Mouse (Mus musculus) kidney, postnatal 25 days (tissue): ENCODE measurements at regions not wholly inside any gene's neighbourhood (a gene's known extent, or its start where the extent isn't known, plus 50 kb on each side); places are given as distances from the start of the nearest gene placed in this dataset.

Source experiments
- DNase-seq, 2 experiments: peaks; one replicate each; pipeline ENCODE4 v3.0.0; 2021; ENCODE audit warnings: mixed read lengths in 2 of 2

DNA sequence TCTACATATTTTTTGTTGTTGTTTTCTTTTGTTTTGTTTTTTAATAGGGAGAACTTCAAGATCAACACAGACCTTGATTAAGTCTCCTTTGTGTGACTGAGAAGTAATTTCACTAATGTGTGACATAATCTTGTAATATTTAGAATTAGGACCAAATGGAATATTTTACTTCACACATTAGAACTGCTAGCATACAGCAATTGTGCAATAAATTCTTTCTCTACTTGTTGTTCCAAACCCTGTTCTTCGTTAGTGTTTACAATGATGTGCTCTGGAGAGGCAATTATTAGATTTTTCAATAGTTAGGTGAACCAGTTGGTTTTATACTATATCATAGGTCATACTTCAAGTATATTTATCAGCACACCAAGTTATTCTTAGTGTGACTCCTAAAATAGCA is 171.3 kb upstream of the Cd180 start:
- DNase-seq, result no peak

DNA sequence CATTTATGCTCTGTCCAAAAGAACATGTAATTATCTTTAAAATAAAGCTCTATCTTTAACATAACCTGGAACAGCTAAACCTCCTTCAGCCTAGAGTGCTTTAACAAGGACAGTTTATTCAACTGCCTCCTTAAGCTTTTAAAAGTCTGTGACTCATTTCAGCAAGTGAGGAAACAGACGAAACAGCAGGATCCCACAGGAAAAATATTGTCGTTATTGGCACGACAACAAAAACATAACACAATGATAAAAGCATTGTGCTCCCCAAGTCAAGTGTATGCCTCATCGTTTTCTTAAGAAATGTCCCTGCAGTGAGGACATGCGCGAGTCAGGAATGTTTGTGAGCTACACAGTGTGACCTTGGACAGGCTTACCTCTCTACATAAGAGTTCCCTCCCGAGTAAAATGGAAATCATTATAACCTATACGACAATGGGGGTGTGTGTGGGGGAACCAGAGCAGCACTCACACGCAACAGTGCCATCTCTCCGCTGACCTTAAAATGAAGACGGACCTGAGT is 166.7 kb upstream of the Cd180 start:
- DNase-seq, result no peak

DNA sequence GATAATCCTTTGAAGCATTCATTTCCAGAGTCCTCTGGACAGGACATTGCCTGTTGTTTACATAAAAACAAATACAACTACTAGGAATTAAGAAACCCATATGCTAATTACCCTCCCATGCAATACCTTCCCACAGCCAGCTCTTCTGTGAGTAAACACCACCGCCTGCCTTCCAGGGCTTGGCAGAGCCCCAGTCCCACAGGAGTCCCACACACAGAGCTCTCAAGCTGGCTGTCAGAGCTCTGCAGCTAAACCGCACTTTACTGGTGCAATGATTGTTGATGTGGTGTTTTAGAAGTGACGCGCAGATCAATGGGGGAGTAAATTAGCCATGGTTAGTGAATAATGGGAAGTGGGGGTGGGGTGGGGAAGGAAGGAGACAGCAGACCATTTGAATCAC is 159.6 kb upstream of the Cd180 start:
- DNase-seq, result peak; percentile 10 to 55

DNA sequence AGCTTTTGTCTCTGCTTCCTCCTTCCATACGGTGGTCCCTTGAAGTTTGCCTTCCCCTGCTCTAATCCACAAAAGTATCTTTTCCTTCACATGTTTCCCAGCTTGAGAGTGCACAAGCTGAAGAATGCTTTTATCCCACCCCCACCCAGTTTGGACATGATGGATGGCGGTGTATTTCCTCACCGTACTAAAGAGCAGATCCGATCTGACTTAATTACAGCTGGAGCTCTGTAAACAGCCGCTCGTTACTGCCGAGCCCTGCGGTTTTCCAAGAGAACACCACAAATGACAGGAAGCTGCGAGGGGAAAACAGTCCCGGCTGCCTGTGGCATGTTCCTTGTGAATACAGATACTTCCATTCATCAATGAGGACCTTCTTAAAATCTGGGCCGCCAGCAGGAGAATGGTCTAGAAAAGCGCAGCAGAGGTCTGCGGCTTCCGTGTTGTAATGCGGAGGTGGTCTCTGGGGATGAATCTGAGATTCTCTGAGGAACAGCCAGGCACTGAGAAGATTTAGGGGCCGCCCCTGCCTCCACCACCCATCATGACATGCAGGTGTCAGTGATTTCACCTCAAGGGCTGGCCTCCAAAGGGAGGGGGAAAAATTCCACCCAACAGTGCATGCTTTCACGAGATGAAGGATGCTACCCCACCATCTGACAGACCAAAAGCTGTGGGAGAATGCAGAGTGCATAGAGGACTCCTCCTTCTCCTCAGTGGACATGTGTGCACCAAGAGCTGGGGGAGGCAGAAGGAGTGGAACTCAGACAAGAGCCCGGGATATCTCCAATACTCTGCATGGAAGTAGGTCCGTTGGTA is 155.7 kb upstream of the Cd180 start:
- DNase-seq, result peak; percentile 39 to 62

DNA sequence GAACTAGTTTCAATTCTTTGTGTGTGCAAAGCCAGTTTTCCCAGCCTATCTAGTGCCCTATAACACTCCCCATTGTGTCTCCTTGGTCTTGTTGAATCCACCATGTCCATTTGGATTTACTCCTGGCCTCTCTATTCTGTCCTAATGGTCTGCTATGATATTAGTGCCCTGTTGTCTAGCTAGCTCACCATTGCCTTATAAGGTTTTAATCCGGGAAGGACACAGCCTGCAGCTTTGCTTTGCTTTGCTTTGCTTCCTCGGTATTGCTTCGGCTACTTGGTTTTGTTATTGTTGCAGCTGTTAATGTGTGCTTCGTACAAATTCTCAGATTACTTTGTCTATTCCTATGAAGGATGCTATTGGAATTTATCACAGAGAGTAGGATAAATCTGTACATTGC is 152.9 kb upstream of the Cd180 start:
- DNase-seq, result no peak

DNA sequence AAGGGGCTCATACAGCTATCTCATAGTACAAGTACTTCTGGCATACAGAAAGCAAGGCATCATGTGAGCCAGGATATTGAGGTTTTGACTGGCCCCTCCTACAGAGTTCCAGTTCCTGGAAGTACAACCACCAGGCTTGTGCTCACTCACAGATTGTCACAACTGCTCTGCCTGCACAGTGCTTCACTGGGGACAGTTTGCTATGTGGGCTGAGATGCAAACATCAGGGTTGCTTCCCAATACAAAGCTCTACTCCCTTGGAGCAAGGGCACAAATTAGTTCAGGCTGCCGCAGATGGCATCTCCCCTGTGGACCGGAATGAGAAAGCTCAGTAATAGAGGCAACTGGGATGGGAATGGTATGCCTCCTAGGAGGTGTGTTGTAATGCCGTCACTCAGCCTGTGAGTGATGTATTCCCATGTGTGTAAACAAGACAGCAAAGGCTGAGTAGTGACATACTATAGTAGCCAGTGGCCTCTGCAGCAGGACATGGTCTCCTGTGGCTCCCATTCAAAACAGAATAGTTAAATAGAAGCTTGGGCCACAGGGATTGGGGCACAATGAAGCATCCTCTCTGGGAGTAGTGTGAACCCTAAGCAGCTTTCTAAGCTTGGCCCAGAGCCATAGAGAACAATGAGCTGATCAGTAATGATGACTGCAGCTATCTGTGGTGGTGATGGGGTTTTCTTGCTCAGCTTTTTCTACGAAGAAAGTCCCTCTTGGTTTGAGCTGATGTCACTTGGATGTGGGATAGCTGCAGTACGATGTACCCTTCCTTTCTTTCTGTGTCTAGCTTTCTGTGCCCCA is 148.8 kb upstream of the Cd180 start:
- DNase-seq, result no peak

DNA sequence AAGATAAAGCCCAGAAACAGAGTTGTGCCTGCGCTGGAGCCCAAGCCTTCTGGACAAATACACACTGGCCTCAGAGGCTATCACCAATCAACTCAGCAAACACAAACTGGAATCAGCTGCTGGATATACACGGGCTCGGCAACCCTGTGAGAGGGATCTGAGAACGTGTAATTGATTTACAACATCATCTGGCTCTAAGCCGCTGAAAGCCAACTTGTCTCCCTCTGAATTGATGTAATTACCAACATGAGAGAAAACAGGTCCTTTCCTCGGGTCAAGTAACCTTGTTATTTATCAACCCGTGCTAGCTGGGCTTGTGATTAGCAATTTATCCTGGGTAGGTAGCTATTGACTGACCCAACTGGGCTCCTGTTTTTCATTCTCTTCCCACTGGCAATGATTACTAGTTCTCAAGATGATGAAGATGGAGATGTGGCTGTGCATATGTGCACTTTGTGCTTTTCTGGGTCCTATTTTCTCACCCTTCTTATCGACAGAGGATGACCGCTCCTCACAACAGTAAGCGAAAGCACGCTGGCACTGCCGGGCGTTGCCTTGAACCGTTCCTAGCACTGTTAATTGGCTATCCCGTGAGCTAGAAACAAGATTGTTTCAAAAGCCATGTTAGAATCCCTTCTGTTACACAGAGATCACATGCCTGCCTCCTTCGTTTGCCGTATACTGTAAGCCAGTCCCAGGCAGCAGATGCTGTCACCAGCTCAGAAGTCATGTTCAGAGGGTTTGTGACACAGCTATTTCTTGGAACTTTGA is 147.3 kb upstream of the Cd180 start:
- DNase-seq, result peak in 1 of 2 experiments; percentile 19

DNA sequence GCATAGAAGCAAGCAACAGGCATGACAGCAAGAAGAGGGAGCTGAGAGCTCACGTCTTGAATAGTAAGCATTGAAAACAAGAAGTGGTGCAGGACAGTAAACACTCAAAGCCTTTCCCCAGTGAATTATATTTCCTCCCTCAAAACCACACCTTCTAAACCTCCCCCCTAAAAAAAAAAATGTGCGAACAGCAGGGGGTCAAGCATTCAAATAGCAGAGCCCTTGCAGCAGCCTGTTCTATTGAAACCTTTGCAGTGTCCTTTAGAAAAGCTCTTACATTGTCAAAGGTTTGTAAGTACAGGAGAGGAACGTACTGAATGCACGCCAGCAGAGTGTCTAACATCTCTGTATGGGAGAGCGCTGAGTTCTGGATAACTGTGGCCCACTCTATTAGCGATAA is 145.1 kb upstream of the Cd180 start:
- DNase-seq, result no peak

DNA sequence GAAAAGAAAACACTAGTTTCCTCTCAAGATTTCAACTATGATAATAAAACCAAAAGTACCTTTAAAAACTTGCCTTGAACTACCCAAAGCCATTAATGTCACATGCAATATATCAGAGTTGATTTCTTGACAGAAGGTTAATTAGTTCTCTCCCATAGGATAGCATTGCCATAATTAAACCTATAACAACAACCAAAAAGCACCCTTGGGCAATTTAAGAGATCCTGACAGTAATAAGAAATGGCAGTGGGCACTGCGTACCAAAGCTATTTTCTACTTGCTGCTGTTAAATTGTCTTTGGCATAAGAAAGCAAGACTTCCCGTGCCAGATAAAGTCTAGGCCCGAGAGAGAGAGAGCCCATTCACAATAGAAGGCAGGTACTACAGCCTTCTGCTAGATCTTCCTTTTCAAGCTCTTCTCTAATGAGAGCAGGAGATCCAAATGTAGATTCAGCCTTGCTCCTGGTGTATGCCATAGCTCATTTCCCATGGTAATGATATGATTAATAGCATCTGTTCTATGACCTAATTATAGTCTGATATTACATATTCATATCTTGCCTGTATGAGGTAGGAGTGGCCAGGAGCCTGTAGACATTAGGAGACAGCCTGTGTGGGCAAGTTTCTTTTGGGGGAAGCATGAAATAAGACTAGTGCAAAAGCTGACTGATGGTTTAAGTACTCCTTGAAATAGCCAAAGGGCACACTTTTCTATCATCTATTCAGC is 126.3 kb upstream of the Cd180 start:
- DNase-seq, result no peak

DNA sequence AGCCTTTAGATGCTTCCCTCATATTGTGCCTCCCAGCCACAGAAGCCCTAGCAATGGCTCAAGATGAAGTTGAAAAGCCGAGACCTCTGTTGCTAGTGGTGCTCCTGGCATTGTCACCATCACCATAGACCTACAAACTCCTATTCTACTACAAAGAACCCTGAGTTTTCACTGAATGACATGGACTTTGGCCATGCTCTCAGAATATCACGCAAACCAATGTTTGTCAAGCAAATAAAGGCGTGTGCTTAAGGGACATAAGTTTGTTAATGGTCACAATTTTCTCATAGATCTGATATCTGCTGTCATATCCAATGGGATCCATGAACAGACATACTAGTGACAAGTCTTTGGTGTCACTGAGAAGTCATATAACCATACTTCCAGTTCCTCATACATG is 123.8 kb upstream of the Cd180 start:
- DNase-seq, result no peak

DNA sequence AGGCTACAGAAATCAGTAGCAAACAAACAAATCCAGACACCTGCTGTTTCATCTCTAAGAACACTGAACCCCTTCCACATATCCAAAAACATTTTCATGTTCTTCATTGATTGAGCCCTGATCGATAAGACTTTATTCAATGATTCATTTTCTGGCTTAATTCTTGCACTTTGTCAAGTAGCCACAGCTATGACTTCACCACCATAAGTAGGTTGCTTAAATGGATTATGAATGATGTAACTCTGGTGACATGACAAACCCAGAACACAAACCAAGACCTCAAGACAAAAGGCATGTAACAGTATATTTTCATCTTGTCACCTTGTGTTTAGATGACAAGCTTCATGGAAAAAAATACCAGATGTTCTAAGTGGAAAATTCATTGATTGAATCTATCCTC is 123.1 kb upstream of the Cd180 start:
- DNase-seq, result no peak

DNA sequence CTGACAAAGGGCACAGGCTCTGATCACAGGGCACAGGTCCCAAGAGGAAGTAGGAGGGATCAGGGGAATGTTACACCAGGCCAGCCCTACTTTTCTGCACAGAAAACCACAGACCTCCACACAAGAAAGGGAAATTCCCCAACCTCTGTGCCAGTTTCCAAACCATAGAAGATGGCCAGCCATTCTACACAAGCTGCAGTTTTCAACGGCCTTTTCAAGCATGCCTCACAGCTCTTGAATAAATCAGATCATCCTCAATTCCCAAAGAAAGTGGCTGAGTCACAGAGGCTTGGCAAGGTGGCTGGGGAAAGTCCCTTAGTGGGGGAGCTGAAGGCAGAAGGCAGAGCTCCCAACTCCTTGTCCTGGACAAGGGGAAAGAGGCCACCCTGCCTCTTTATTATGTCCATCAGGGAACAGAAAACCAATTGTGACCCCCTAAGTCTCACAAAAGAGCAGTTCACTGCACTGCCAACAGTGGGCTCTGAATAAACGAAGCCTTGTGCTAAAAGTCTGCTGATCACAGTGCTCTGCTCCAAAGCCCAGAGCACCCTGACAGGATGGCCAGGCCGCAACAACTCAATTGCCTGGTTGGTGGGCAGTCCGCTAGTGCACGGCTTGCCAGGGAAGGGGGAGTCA is 120.0 kb upstream of the Cd180 start:
- DNase-seq, result no peak

DNA sequence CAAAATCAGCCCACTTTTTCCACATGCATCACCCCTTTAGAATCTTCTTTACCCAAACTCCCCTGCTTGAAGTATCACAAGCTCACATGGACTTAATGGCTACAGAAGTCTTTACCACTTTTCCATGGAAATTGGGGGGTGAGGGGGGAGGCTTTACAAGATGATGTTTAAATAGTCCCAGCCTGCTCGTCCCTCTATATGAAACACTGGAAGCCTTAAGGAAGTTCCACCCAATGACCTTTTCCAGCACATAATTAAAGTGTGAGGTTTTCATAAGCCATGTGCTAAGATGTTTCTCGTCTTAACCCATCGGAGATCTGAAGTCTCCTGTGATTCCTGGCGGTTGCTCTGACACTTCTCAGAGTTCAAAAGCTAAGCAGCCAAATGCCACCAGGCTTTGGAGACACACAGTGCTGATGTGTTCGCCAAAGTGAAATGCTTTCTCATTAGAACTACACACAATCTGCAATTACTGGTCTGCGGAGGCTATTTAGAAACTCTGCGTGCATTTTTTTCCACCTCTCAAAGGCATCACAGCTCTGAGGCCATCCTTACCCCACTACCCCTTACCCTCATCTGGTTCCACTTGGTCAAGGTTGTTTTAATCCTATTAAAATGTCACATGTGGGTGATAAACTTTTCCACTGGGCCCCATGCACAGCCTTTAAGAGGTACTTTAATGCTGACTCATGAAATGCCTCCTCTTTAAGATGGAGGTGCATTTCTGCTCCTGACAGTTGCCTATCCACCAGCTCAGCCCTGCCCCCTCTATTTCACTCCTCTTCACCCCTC is 116.3 kb upstream of the Cd180 start:
- DNase-seq, result no peak

DNA sequence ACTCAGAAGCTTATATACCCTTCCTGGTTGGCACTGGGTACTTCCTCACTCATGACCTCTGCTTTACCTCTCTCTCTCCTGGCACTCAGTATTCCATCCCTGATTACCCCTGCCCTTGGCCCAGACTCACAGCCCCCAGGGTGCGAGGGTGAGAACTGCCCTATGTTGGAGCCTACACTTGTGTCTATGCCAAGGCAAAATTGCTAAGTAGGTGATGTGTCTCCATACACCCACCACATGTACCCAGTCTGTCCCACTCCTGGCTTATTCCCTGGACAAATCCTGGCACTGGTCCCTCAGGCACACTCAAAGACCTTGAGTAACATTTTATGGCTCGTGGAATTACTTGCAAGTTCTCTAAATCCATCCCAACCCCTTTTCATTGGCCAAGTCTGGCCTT is 114.5 kb upstream of the Cd180 start:
- peak; percentile 27 to 67 for DNase-seq

DNA sequence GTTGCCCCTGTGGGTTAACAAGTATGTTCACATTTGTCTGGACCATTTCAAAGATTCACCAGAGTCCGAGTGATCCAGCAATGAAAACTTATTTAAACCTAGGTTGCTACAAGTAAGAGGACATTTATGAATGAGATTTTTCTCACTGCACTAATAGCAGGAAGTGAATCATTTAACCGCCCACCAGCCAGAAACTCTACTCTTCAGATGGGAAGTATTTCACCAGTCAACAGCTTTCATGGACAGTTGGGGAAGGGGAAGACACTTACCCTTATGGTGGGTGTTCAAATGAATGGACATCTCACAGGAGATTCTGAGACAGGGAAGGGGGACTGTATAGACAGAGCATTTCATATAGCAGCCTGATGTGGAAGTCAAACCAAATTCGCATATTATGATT is 113.7 kb upstream of the Cd180 start:
- no peak for DNase-seq

DNA sequence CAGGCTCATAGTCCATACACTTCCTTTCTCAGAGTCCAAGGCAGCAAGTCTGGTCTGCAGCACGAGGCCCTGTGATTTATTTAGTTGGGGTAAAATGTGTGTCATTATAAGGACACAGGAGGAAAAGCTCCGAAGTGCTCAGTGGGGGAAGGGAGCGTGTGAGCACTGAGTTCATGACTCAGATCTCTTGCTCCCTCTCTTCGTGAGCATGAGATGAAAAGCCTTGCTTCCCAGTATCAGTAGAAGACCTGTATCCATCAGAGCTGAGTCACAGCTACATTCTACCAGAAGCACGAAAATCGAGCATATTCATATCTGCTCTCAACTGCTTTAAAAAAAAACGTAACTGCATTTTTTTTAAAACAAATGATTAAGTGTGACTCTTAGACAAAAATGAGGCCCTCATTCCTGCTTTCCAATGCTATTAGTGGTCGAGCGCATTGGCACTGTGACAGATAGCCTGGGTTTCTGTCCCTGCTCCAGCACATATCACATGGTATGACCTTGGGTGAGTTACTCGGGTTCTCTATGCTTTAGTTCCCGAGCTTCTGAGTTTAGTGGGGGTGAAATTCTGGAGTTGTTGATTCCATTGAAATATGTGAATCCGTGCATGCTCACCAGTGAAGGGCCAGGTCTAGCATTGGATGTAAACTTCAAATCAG is 109.2 kb upstream of the Cd180 start:
- peak in 1 of 2 experiments; percentile 35 for DNase-seq

DNA sequence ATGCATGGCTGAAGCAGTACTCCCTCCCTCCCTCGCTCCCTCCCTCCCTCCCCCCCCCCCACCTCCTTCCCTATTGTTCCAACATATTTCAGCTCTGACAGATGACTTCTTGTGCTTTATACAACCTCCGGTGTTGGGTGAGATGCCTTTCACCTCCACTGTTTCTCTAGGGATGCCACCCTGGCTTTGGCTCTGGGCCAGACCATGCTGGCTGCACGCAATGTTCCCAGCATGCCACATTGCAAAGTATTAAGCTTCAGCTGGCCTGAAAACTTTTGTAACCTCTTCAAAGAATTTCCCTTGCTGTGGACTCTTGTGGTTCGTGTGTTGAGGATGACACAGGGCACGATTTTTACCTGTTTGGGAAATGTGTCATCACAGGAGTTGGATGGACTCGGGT is 107.1 kb upstream of the Cd180 start:
- peak in 1 of 2 experiments; percentile 56 for DNase-seq

DNA sequence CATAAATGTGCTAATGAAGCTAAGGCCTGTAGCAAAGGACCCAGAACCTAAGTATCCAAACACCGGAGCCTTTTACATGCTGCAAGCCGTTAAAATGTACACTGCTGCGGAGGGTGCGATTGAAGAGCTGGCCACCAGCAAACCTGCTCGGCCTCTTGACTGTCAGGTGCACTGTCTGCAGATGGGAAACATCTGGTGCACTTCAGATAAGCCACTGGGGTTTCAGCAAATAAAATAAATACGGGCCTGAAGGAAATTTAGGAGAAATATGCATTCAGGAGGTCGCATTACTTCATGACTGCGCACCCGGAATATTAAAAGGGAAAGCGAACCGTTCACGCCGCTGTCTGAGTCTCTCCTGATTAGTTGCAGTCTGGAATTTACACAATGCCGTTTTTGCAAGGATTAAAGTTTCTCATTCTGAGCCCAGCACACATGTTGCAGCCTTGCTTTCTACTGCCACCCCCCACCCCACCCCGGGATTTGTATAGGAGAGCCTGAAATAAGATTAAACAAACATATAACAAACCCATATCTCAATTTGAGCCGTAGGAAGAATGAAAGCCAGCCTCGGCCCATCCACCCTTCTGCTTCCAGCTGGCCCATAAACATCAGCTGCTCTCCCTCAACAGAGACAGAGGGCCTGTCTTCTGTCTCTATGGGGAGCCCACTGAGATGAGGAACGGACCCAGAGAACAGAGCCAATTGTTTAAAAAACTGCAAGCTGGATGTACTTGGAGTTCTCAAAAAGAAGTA is 103.5 kb upstream of the Cd180 start:
- no peak for DNase-seq

DNA sequence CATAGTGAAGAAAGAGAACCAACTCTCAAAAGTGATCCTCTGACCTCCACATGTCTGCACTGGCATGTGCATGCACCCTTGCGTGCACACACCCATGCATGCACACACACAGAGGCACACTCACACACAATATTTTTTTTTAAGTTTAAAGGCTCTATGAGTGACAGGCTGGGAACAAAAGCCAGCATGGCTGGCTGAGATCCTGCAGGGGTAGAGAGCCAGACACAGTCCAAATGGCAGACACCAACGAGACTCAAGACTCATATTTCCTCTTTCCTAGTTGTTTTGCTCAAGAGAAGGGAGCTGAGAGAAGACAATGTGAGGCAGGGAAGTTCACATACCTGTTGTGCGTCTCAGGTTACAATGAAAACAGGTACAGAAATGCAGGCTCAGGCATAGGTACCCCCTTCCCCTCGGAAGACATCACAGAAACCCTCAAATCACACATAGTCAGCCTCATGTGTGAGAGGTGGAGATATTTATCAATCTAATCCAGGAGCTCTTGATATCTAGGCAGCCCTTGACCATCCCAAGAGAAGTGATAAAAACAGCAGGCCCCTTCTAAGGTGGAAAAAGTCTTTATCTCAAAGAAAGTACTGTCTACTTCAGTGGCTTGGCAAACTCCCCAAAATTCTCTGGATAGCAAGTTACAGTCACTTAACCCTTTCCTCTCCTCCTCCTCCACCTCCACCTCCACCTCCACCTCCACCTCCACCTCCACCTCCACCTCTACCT is 101.4 kb upstream of the Cd180 start:
- DNase-seq, result no peak
